Mouse (Mus musculus) lung, postnatal 36 days (tissue): ENCODE results near the gene Gramd2.

ENCODE experiments used
- DNase-seq: peaks from one replicate; pipeline ENCODE4 v3.0.0; 2022; ENCODE audit warnings: mixed read lengths

Gene Gramd2

DNA sequence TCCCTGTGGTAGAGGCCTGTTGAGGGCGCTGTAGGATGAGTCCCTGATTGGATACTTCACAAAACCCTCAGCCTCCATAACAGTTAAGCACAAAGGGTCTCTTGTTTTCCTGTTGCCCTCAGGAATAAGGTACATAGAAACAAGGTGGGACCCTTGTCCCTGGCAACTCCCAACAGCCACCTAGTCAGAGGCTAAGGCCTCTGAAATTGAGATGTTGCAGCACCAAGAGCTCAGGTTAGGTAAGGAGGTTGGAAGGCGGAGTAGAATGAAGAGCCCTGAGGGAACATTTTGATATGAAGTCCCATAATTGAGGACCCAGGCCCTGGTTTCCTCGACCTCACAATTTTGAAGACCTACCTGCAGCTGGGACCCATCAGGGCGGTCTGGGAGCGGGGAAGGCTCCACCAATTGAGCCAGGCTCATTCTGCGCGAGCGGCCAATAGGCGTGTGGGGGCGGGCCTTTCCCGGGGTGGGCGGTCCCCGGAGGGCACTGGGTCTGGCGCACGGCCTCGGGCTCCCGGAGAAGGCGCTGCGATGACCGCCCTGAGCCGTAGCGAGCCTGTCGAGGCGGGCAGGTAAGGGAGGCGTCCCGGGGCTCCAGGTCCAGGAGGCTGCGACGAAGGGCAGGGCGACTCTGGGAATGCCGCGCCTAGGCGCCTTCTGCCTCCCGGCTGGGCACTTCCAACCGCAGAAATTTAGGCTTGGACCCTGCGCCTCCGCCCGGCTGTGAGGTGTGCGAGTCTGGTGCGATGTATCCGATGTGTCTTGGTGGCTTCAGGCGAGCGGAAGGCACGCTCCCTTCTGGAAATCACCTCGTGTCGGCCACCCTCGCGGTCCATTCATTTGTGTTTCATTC, at the start of gene Gramd2:
Gramd2 (plus strand) TSS at position 467 of the 856 bp plus-strand sequence.
- peak; percentile 86 for DNase-seq

DNA sequence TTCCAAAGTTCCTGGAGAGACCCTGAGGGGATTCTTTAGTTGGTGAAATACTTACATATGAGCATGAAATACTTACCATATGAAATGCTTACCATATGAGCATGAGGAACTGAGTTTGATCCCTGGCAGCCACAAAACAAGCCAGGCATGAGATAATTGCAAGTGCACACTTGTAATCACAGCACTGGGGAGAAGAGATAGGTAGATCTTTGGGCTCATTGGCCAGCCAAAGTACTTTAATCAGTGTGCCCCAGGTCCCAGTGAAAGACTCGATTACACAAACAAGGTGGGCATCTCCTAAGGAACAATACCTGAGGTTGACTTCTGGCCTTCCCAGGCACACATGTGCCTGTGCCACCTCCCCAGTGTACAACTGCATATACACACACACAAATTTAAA, 41.6 kb upstream of the Gramd2 start:
- DNase-seq: no peak

DNA sequence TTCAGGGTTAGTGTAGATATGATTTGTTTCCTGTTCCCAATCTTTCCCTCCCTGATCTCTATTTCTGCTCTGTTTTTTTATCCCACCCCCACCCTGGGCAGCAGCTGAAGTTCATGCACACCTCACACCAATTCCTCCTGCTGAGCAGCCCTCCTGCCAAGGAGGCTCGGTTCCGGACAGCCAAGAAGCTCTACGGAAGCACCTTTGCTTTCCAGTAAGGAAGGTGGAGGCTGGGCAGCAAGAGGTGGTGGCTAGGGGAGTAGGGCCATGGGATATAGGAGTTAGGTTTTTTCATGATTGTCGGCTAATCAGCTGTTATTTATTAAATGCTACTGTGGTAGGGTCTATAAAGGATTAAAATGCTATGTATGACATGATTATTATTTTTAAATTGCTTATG, 40.0 kb upstream of the Gramd2 start:
- no peak for DNase-seq

DNA sequence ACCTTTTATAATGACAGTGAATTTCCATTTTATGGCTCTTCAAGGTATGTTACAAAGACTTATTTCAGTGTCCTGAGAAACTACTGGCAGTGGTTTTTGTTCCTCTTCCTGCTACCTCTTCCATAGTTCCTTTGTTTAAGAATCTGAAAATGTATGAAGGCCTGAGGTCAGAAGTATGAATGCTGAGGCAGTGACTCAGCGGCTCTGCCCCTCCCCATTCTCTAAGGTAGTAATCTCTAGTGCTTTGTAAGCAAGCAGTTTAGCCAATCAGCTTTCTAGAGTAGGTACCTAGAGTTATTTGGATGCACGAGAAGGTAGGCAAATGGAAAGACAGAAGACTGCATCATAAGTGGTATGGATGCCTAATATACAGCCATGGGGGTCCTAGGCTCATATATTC, 38.6 kb upstream of the Gramd2 start:
- no peak for DNase-seq

DNA sequence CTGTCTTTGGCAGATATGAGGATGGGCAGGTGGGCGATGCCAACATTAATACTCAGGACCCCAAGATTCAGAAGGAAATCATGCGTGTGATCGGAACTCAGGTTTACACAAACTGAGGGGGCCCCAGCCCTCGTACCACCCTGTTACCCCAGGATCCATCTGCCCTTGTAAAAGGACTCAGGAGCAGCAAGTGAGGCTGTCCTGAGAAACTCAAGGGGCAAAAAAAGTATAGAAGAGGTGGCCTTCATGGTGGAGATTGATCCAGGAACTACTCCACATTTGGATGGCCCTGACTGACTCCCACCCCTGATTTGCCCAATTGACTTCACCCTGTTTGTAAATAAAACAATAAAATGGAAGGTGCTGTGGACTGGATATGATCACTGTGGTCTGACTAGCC, 30.0 kb upstream of the Gramd2 start:
- no peak for DNase-seq

DNA sequence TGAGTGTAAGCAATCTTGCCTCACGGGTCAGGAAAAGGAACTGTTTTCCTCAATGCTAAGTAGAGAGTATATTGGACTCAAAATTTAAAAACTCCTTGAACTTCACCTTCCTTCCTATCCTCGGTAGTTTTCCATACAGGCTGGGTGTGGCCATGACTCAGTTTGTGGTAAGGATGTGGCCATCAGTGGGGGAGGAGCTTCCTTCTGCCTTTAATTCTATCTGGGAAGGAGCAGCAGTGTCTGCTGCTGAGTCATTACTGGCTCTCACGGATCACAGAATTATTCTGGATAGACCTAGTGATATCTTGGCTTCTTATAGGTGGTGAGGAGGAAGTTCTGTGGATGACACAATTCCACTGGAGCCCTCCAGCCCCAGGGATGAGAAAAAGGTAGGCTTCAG, 26.6 kb upstream of the Gramd2 start:
- peak; percentile 69 for DNase-seq

DNA sequence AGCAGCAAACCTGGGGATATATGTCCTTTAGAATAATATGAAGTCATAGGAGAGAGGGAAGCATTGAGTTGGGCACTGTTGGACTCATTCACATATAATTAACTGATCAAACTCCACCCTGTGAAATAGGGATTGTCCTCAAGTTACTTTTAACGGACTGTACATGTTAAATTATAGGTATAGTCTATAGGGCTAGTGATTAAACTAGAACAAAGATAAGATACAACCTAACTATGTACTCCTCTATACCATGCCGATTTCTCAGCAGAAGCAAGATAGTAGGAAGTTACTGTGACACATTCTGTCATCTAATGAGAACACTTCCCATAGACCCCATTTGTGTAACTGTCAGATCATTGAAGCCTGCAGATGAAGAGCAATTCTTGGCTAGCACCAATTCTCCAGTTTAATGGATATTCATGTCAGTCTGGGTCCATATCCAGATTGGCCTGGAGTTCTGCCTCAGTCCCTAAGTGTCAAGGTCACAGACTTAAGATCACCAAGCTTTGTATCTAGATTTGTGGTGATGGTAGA, 25.4 kb upstream of the Gramd2 start:
- no peak for DNase-seq

DNA sequence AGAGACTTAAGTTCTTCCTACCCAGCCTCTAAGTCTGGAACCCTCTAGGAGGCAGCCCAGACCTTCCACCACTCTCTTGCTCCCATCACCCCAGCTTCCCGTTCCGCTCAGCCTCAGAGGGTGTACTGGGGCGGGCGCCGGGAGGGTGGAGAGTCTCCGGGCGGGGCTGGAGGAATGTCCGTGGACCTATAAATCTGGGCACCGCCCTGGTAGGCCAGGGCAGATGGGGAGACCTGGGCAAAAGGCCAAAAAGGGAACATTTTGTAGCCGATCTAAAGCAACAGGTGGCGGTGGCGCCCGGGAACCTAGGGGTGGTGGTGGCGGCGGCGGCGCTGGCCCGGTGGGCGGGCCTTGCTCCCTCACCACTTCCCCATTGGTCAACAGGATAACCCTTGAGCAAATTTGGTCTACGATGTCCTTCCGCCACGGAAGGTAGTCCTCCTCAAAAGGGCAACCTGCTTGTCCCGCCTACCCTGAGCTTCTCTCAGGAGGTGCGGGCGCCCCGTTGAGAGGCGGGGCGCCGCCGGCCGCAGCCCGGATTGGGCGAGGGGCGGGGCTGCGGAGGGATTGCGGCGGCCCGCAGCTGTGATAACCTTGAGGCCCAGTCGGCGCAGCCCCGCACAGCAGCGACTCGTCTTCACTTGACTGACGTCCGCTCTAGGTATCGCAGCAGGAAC, 23.8 kb upstream of the Gramd2 start, which contains the start of gene Pkm:
Pkm (plus strand) TSS at position 411 of the 677 bp plus-strand sequence.
- peak; percentile 99 for DNase-seq

DNA sequence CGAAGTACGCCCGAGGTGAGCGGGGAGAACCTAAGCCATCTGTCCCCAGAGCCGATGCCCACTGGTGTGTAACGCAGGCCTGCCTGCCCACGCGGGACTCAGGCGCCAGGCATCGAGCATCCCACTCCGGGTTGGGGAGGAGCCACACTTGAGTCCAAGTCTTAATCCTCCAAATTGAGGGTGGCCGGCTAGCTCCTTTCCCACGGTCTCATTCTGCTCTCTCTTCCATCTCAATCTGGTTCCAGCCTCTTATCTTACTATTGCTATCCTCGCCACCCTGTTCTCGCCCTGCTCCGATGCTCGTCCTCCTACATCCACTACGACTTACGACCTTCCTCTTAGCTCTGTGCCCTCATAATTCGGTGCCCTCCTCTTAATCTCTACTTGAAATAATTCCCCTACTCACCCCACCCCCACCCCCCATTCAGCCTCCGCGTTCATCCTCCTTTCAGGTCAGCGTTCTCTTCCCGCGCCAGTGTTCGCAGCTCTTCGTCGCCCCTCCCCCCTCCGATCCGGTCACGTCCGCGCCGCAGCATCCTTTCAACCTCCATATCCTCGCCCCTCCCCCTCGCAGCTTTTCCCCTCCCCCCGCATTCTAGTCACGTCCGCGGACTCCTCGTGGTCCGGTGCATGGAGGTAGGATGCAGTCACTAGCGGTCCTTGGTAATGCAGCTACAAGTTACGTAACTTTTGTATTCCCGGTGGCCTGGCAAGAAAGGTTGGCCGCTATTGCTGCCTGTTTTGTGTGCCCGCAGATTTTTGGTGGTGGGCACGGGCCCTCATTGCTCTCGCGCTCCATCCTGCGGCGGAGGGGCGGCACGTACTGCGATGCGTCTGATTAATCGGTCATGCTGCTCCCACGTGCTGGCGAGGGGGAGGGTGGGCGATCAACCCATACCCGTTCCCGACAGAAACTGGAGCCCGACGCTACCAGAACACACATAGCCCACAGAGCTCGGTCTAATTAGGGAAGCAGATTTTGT, 23.0 kb upstream of the Gramd2 start:
- DNase-seq: peak; percentile 83

DNA sequence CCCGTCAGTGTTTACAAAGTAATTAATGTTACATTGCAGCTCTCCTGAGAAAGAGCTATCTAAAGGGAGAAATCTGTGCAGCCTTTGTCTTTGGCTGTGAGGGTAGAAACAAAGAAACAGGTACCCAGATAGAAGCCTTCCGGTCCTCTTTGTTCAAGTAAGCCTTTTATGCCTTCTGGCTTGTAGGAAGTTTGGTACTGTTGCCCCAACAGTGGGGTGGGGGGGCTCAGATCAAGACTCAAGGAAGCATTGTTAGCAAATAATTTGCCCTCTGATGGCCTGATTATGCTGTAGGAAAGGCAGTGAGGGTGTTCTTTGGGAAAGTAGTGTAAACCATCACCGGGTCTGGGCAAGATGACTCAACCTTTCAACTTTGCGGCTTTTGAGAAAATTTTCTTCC, 21.8 kb upstream of the Gramd2 start:
- no peak for DNase-seq

DNA sequence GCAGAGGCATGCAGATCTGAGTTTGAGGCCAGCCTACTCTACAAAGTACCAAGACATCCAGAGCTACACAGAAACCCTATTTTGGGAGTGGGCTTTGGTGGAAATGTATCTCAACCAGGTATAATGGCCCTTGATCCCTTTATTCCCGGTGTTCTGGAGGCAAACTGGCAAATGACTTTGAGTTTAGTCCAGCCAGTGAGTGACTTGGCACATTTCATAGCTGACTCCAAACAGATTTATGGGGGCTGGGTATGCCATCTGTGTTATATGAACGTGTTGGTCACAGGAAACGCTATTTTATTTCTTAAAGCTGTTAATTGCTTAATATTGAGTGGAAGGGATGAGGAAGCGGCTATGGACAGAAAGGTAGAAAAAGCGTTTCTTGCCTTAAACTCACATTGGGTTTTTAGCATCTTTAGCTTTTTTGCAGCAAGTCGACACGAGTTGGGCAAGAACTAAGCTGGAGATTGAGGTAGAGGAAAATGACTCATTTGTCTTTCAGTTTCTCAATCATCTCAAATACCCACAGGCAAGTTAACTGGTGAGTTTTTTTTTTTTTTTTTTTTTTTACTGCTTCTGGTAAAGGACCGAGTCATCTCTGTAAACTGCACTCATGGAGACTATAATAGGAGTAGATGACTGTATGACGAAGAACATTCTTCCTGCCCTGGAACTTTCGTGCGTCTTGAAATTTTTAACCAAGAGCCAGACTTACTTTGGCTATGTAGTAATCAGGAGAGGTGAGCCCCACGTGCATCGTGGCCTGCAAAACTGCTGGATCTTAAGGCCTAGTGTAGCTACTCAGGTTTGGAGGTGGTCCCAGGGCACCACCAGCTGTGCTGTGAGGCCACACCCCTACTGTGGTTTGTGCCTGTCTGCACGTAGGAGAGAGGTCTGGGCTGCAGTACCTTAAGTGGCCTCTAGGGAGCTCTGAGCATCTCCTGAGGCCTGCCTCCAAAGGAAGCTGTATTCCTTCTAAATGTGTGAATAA, 20.6 kb upstream of the Gramd2 start:
- peak; percentile 95 for DNase-seq

DNA sequence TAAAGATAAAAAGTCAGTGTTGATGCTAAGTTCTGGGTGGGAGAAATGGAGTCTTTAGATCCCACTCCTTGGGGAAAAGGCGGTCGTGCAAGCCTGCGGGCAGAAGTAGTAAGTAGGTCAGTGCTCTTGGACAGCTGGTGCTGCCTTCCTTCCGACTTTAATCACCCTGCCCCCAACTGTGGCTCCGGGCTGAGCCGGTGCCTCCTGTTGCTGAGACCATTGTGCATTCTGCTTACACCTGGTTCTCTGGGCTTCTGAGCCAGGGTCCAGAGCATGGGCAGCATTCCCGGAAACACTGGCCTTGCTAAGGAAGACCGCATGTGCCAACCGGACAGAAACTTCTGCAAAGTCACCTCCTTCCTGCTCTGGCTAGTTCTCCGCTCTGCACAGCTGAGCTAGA, 19.5 kb upstream of the Gramd2 start:
- DNase-seq: no peak

DNA sequence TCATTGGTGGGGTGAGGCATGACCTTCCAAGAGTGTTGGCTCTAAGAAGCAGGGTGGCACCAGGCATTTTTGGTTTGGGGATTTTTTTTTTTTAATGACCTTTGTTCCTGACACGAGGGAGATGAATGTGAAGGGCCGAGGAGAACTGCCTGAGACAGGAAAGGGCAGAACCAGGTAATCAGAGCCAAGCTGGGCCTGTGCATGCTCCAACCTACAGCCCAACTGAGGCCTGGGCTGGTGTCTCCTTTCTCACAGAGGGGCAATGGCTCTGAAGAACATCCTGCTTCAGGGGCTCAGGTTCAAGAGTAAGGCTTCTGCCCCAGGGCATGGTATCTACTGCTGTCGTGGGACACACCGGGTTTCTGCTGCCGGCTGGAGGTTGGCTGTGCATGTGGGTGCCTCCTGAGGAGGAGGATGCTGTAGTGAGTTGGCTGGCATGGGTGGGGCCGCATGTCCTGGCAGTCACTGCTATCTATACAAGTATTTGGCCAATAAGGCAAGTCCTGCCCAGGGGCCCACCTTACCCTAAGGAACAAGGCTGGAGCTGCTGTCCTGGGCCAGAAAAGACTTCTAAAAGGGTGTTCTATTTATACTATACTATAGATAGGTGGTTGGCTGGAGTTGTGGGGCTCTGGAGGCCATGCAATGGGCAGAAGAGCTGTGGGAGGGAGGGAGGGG, 18.5 kb upstream of the Gramd2 start:
- DNase-seq: no peak

DNA sequence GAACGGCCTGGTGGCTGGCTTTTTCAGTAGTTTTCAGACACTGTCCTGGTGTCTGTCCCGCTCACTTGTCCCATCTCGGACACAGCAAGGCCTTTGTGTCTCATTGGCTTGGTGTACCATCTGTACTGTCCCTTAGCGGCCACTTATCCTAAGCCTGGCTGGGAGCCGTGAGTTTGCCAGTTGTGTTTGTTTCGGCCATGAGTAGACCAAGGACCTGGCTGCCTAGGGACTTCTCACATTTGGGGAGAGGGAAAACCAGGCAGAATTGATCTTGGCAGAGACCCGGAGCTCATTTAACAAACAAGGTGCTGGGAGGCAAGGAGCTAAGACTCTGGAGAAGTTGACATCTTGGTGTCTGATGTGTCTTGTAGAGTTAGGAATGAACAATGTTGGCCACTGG, 16.7 kb upstream of the Gramd2 start:
- DNase-seq: no peak

DNA sequence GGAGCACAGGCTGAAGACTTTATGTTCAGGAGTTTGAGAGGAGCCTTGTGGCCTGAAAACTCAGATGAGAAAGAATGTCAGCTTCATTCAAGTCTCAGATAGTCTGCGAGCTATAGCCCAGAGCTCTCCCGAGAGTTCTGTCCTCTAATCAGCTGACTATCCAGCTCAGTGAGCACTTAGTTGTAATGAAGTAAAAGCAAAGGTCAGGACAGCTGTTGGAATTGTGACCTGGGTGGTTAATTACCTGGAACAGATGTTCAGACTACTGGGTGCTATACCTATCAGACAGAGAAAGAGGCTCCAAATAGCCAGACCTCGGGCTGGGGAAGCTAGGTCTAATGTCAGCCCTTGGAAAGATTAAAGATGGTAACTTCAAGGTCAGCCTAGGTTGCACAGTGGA, 16.0 kb upstream of the Gramd2 start:
- DNase-seq: no peak

DNA sequence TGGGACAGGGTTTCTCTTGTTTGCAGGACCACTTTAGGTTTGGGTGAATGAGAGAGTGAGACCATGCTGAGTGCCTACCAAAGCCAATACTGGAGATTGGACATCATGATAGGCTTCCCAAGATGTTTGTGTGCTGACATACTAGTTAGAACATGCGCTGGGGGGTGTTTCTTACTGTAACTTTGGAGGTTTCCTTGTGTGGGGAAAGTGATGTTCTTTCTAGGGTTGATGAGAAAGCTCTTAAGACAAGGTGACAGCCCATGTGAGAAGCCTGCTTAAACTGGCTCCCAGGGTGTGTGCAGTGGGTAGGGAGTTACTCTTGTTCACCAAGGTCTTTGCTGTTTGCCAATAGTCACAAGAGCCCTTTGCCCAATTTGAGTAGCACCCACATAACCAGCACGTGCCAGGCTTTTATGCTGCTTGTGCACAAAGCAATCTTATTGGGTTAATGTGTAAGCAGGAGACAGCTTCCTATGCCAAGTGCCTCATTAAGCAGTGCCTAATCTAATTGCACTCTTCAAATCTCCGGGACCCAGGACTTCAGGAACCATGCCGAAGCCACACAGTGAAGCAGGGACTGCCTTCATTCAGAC, 15.2 kb upstream of the Gramd2 start:
- DNase-seq: peak; percentile 80

DNA sequence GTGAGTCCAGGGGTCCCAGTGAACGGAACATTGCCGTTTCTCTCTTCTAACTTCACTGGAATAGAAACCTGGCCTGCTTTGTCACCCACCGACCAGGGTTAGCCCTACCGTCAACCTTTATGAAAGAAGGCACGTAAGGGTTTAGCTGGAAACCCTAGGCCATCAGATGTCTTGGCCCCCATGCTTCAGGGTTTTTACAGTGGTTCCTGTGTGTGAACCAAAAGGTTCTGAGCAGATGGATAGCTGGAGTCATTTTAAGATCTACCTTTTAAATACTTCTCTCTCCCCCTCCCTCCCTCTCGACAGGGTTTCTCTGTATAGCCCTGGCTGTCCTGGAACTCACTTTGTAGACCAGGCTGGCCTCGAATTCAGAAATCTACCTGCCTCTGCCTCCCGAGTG, 13.9 kb upstream of the Gramd2 start:
- no peak for DNase-seq

DNA sequence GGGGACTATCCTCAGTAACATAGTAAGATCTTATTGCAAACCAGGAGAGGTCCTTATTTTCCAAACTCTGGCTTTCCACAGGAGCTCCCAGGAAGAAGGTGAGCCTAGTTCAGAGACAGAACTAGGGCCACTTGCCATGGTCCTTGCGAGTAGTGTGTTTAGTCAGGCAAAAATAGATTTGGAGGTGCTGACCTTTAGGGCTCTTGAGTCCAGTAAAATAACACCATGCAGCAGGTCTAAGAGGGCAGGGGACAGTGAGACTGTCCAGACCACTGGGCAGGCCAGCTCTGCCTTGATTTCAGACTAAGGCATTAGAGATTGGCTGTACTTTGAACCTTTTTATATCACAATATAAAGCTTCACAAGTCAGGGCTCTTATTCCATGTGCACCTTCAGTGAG, 13.1 kb upstream of the Gramd2 start:
- DNase-seq: no peak

DNA sequence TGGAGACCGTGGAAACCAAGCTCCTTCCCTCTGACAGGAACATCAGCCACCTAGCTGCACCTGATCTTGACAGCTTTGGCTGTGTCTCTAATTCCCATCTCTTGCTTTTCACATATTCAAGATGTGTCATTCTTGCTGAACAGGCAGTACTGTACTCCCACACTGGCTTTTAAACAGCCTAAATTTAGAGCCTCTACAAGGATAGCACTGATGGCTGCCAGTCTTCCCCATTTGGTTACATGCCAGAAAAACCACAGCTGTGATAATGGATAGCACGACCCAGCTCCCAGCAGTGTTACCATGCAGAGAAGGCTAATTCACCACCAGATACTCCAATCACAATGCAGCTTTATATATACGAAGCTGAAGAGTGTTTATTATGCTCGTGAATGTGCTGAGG, 12.7 kb upstream of the Gramd2 start:
- DNase-seq: no peak

DNA sequence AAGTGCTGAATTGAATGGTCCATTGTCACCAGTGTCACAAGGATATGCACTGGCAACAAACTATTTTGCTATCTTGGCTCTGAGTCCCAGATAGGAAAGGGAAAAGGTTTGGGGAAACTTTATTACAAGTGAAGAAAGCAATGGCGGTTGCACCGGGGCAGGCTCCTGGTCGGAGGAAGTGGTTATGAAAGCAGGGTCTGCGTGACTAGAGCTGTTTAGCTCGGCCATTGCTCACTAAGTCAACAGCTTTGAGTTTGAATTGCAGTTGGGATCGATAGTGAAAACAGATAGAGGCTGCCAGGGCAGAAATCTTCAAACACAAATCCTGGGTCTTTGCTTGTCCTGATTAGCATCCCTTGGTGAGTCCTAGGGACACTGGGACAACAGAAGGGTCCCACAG, 12.0 kb upstream of the Gramd2 start:
- DNase-seq: no peak

DNA sequence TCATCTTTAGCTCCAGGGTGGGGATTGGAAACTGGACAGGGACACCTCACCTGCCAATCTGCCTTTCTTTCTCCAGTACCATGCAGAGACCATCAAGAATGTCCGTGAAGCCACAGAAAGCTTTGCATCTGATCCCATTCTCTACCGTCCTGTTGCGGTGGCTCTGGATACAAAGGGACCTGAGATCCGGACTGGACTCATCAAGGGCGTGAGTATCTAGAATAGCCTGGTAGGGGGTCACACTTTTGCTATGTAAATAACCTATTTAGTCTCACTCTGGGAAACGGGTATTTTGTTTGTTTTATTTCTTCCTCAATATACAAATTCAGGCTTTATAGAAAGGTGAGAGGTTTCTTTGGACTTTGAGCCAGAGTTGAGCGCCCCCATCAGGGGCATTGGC, 11.5 kb upstream of the Gramd2 start:
- DNase-seq: no peak
